Mouse (Mus musculus): ENCODE results near the gene Szrd1. TPM values are rescaled to one million over a fixed set of nuclear protein-coding genes. Genes with fewer than 3 reads are reported as not detected.
A peak's percentile ranks its signal among the peaks of the same experiment; 100 is the strongest.

The Szrd1 gene
- polyA plus RNA-seq, 1 experiment from 2014 or later: 21.2 TPM

- no peaks in the 10 kb centered on the region; the same call in 1 of the 2 replicates for H3K9me3 ChIP-seq (replicated peaks)
- no peak overlapping the region for H3K27ac ChIP-seq
- peaks cover 12% of the 10 kb centered on the region for H3K4me1 ChIP-seq (replicated peaks)
- H3K36me3 ChIP-seq: peaks cover 85% of the 10 kb centered on the region
- no peak overlapping the region for H3K4me3 ChIP-seq (replicated peaks)
- no peak for DNase-seq
- no peak overlapping the region for H3K9ac ChIP-seq
- no peak for ATAC-seq (ENCODE audit: low read depth)
- 87% methylated on average over 6 of the region's 6 CpGs for WGBS (ENCODE audit: insufficient replicate concordance)
- H3K27me3 ChIP-seq: no peaks in the 10 kb centered on the region
- H3K4me2 ChIP-seq: no peak overlapping the region
Observed at GRCm38 (mm10) chr4:141114521-141114981, 25.0 kb downstream of the Szrd1 start.

- no peaks in the 10 kb centered on the region for H3K27me3 ChIP-seq
- 72% methylated on average over 7 of the region's 7 CpGs for WGBS (ENCODE audit: insufficient replicate concordance)
- H3K9ac ChIP-seq: no peak overlapping the region
- peaks cover 7% of the 10 kb centered on the region for H3K4me1 ChIP-seq (replicated peaks)
- H3K36me3 ChIP-seq: peaks cover 85% of the 10 kb centered on the region
- H3K4me2 ChIP-seq: no peak overlapping the region
- no peak overlapping the region for H3K4me3 ChIP-seq (replicated peaks)
- ATAC-seq (ENCODE audit: low read depth) (no peak), DNase-seq (no peak)
- no peaks in the 10 kb centered on the region; the same call in 1 of the 2 replicates for H3K9me3 ChIP-seq (replicated peaks)
- no peak overlapping the region for H3K27ac ChIP-seq
Observed at GRCm38 (mm10) chr4:141113831-141114230, 25.7 kb downstream of the Szrd1 start.

DNA sequence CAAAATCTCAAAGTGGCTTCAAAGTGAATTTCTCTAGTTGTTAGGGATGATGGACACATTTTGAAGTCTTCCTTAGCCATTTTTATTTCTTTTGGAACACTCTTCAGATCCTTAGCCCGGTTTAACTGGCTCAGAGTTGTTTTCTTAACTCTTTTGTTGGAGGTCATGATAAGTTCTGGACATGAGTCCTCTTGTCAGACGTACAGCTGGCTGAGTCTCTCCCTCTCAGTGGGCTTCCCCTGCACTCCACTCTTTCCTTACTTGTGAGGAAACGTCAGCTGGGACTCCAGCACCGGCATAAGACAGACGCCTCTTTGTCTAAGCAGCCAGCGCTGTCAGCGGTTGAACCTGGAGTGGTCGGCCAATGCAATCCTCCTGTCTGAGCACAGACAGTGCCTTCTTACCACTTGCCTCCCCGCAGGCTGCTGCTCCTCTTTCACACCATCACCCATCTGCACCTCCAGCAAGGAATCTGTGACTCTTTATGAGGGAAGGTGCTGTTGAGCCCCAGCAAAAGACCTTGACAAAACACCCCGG, 31.3 kb downstream of the Szrd1 start:
- Histone ChIP-seq H3K4me1 (replicated peaks) (no peaks in the 10 kb centered on the region), H3K36me3 (peaks cover 34% of the 10 kb centered on the region), H3K27ac (no peak overlapping the region), H3K9me3 (replicated peaks) (no peaks in the 10 kb centered on the region; the same call in 1 of the 2 replicates), H3K27me3 (no peaks in the 10 kb centered on the region), H3K9ac (no peak overlapping the region), H3K4me2 (no peak overlapping the region), H3K4me3 (replicated peaks) (no peak overlapping the region)
- 52% methylated on average over 10 of the region's 10 CpGs for WGBS (ENCODE audit: insufficient replicate concordance)
- no peak for ATAC-seq (ENCODE audit: low read depth)
- no peak for DNase-seq

DNA sequence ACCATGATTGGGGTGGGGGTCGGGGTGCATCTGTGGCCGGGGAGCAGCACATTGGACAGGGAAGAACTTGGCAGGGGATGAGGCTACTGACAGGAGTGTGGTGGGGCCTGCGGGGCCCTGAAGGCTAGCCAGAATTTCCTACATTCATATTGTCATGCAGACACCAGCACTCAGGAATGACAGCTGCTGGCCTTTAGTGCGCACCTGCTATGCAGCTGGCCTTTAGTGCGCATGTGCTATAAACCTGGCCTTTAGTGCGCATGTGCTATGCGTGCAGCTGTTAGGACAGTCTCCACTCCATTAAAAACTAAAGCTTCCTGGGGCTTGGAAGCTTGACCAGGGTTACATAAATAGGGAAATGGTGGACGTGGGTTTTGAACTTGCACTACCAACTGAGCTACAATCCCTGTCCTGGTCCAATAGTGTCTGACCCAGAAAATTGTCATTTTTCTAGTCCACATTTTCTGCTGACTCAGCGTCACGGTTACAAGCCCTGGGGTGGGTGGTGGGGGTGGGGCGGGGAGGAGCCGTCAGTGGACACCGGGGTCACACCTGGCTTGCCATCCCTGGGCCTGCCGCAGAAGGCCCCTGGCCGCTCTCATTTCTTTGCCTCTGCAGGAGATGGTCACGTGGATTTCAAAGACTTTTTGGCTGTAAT, 32.9 kb downstream of the Szrd1 start:
- DNase-seq (no peak), ATAC-seq (ENCODE audit: low read depth) (no peak)
- no peak overlapping the region for H3K27ac ChIP-seq
- H3K4me2 ChIP-seq: no peak overlapping the region
- no peak overlapping the region for H3K4me3 ChIP-seq (replicated peaks)
- no peaks in the 10 kb centered on the region; the same call in 1 of the 2 replicates for H3K9me3 ChIP-seq (replicated peaks)
- H3K36me3 ChIP-seq: peaks cover 19% of the 10 kb centered on the region
- H3K27me3 ChIP-seq: no peaks in the 10 kb centered on the region
- no peaks in the 10 kb centered on the region for H3K4me1 ChIP-seq (replicated peaks)
- WGBS (ENCODE audit: insufficient replicate concordance): 69% methylated on average over 16 of the region's 16 CpGs
- no peak overlapping the region for H3K9ac ChIP-seq

DNA sequence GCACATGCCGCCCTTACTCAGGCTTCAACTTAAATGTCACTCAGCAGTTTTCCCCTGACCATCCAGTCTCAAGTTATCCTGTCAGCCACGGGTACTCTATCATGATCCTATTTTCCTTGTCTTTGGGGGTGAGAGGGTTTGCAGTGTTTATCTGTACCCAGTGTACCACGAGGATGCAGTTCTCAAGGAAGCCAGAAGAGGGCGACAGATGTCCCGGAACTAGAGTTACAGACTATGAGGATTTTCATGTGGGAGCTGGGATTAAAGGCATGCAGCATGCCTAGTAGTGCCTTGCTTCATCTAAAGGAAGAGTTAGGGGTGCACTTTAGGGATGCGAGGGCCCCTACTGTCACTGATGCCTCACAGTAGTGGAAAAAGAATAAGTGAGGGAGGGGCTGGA, 37.7 kb downstream of the Szrd1 start:
- no peaks in the 10 kb centered on the region for H3K9me3 ChIP-seq (replicated peaks)
- 50% methylated on average over 6 of the region's 6 CpGs for WGBS (ENCODE audit: insufficient replicate concordance)
- no peak overlapping the region for H3K4me3 ChIP-seq (replicated peaks)
- H3K27me3 ChIP-seq: no peaks in the 10 kb centered on the region
- peak; percentile 20 for DNase-seq
- ATAC-seq (ENCODE audit: low read depth): no peak
- H3K36me3 ChIP-seq: no peaks in the 10 kb centered on the region
- no peak overlapping the region for H3K9ac ChIP-seq
- no peak overlapping the region for H3K4me2 ChIP-seq
- peaks cover 29% of the 10 kb centered on the region for H3K4me1 ChIP-seq (replicated peaks)
- H3K27ac ChIP-seq: no peak overlapping the region

DNA sequence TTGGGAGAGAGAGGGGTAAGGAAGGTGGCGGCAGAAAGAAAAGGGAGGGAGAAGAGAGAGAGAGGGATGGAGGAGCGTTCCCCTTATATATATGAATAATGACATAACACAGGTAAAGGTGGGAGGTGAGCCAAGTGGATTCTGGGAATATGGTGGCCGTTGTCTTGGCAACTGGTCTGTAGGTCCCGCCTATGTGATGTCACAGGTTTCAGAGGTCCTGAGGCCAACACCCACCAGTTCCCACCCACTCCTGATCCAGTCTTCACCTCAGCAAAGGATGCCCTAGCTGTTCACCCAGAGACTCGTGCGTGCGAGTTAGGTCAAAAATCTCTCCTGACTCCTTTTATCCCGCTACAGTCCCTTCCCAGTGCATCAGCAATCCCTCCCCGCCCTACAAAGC, 38.3 kb downstream of the Szrd1 start:
- DNase-seq: no peak
- Histone ChIP-seq H3K9ac (no peak overlapping the region), H3K4me1 (replicated peaks) (peaks cover 33% of the 10 kb centered on the region), H3K4me3 (replicated peaks) (no peak overlapping the region), H3K4me2 (no peak overlapping the region), H3K27ac (no peak overlapping the region), H3K36me3 (no peaks in the 10 kb centered on the region), H3K9me3 (replicated peaks) (no peaks in the 10 kb centered on the region), H3K27me3 (no peaks in the 10 kb centered on the region)
- ATAC-seq (ENCODE audit: low read depth): no peak
- WGBS (ENCODE audit: insufficient replicate concordance): 80% methylated on average over 9 of the region's 9 CpGs

DNA sequence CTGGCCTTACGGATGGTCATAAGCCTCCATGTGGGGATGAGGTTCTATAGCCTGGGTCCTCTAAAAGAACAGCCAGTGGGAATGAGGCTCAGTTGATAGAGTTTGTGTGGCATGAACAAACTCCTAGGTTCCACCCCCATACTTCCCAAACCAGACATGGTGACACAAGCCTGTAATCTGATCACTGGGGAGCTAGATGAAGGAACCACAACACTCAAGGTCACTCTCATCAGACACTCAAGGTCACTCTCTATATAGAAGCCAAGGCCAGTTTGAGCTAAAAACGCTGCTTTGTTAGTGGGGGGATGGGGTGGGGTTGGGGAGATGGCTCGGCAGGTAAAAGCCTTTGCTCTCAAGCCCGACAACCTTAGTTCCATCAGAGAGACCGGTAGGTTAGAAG, 39.6 kb downstream of the Szrd1 start:
- H3K27me3 ChIP-seq: no peaks in the 10 kb centered on the region
- H3K4me2 ChIP-seq: no peak overlapping the region
- WGBS (ENCODE audit: insufficient replicate concordance): 72% methylated on average over 5 of the region's 5 CpGs
- ATAC-seq (ENCODE audit: low read depth): no peak
- peaks cover 33% of the 10 kb centered on the region for H3K4me1 ChIP-seq (replicated peaks)
- H3K36me3 ChIP-seq: no peaks in the 10 kb centered on the region
- H3K4me3 ChIP-seq (replicated peaks): no peak overlapping the region
- no peak overlapping the region for H3K9ac ChIP-seq
- no peaks in the 10 kb centered on the region for H3K9me3 ChIP-seq (replicated peaks)
- DNase-seq: no peak
- no peak overlapping the region for H3K27ac ChIP-seq

DNA sequence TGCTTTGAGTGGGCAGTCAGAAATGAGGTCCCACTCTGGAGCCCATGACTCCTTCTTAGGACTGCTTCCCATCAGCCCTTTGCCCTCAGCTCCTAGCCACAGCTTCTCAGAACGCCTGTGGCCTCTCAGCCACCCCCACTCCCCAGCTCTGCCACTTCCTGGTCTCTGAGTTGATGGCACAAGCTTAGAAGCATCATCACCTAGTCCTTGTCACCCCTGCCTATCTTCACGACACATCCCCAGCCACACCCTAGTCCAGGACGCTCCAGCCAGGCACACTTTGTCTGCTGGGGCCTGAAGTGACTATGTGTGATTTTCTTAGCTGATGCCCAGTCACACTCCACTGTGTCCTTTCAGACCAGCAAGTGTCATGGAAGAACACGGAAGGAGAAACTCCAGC, 40.6 kb downstream of the Szrd1 start:
- no peak overlapping the region; the same call in 1 of the 2 replicates for H3K9ac ChIP-seq
- no peaks in the 10 kb centered on the region for H3K9me3 ChIP-seq (replicated peaks)
- peak overlapping the region; percentile 61; the same call in 1 of the 2 replicates for H3K27ac ChIP-seq
- H3K4me3 ChIP-seq (replicated peaks): no peak overlapping the region
- peak overlapping the region; percentile 1; the same call in 1 of the 2 replicates for H3K4me2 ChIP-seq
- no peak for DNase-seq
- H3K27me3 ChIP-seq: no peaks in the 10 kb centered on the region
- H3K36me3 ChIP-seq: no peaks in the 10 kb centered on the region
- ATAC-seq (ENCODE audit: low read depth): peak; percentile 78
- H3K4me1 ChIP-seq (replicated peaks): peaks cover 33% of the 10 kb centered on the region
- 13% methylated on average over 4 of the region's 4 CpGs for WGBS (ENCODE audit: insufficient replicate concordance)

DNA sequence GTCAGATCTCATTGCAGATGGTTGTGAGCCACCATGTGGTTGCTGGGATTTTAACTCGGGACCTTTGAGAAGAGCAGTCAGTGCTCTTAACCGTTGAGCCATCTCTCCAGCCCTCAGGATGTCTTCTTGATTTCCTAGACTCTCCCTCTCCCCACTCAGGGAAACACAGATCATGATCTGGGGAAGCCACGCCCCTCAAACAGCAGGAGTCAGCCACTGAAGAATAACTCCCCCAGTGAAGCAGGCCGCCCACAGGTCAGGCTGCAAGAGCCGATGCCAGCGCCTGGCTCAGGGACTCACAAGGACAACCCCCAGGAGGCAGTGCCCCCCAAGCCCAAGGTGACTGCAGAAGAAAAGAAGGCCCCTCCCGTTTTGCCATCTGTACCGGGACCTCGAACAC, 42.9 kb downstream of the Szrd1 start:
- DNase-seq (no peak), ATAC-seq (ENCODE audit: low read depth) (no peak)
- H3K4me1 ChIP-seq (replicated peaks): peaks cover 33% of the 10 kb centered on the region
- 31% methylated on average over 9 of the region's 9 CpGs for WGBS (ENCODE audit: insufficient replicate concordance)
- H3K27ac ChIP-seq: no peak overlapping the region
- H3K36me3 ChIP-seq: no peaks in the 10 kb centered on the region
- no peak overlapping the region for H3K4me2 ChIP-seq
- no peaks in the 10 kb centered on the region for H3K9me3 ChIP-seq (replicated peaks)
- no peak overlapping the region for H3K4me3 ChIP-seq (replicated peaks)
- H3K27me3 ChIP-seq: no peaks in the 10 kb centered on the region
- no peak overlapping the region for H3K9ac ChIP-seq

DNA sequence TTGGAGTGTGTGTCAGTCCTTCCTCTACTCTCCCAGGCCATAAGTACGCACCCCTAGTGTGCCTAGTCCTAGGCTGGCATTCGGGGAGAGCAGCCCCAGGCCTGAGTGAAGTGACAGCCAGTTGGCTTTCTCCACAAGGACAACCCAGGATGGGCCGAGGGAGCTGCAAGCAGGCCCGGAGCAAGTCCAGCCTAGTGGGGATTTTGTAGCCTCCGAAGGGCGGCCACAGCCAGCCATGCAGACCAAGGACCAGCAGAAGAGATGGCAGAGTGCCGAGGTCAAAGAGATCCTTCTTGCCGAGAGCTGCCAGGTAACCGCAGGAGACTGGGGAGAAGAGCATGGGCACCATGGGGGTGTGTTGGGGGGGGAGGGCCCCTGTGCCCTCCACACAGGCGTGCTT, 44.6 kb downstream of the Szrd1 start:
- Histone ChIP-seq H3K36me3 (no peaks in the 10 kb centered on the region), H3K27ac (no peak overlapping the region), H3K9me3 (replicated peaks) (no peaks in the 10 kb centered on the region), H3K27me3 (no peaks in the 10 kb centered on the region), H3K9ac (no peak overlapping the region), H3K4me3 (replicated peaks) (no peak overlapping the region), H3K4me1 (replicated peaks) (peaks cover 28% of the 10 kb centered on the region), H3K4me2 (no peak overlapping the region)
- ATAC-seq (ENCODE audit: low read depth): no peak
- no peak for DNase-seq
- WGBS (ENCODE audit: insufficient replicate concordance): 69% methylated on average over 10 of the region's 10 CpGs

DNA sequence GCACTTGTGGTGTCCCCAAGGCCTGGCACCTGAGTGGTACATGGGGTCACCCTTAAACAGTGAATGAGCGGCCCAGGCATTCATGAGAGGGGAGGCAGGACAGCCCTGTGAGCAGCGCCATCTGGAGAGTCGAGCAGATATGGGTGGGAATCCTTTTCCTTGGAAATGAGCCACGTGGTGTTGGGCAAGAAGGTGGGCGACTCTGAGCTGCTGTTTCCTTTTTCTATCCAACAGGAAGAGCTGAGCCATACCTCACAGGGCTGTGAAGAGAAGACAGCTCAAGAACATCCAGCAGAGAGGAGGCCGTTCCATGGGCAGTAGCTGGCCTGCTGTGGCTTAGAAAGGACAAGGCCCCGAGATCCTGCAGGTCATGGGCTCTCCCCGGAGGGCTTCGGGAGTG, 50.9 kb downstream of the Szrd1 start:
- H3K4me3 ChIP-seq (replicated peaks): no peak overlapping the region
- 61% methylated on average over 9 of the region's 9 CpGs for WGBS (ENCODE audit: insufficient replicate concordance)
- no peak for ATAC-seq (ENCODE audit: low read depth)
- no peaks in the 10 kb centered on the region for H3K27me3 ChIP-seq
- H3K9me3 ChIP-seq (replicated peaks): no peaks in the 10 kb centered on the region
- no peak overlapping the region for H3K9ac ChIP-seq
- H3K36me3 ChIP-seq: no peaks in the 10 kb centered on the region
- no peak overlapping the region for H3K27ac ChIP-seq
- no peak overlapping the region for H3K4me2 ChIP-seq
- DNase-seq: no peak
- peaks cover 22% of the 10 kb centered on the region for H3K4me1 ChIP-seq (replicated peaks)

DNA sequence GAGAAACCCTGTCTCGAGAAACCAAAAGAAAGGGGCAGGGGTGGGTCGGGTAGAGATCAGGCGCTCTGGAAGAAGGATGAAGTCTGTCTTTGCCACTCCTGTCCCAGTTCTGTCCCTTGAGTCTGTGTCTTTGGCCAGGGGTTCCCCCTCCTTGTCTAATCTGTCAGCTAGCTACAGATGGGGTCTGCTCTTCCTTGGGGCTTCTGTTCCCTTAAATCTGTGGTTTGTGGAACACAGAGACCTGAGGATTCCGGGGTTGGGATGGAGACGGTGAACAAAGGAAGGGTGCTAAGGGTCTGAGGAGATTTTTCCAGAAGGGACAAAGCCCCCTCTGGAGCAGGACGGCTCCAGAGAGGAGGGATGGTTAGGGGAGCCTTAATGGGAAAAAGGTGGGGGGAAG, 51.5 kb downstream of the Szrd1 start, which contains the start of gene Spata21:
Gene Spata21, plus strand, starts transcription at position 301 of the 400 bp plus-strand sequence.
- Histone ChIP-seq H3K4me1 (replicated peaks) (peaks cover 22% of the 10 kb centered on the region), H3K27me3 (no peaks in the 10 kb centered on the region), H3K36me3 (no peaks in the 10 kb centered on the region), H3K9me3 (replicated peaks) (no peaks in the 10 kb centered on the region), H3K27ac (no peak within 1 kb of the TSS; the same call in 1 of the 2 replicates), H3K9ac (no peak within 1 kb of the TSS), H3K4me3 (replicated peaks) (no peak within 1 kb of the TSS), H3K4me2 (no peak within 1 kb of the TSS)
- 72% methylated on average over 6 of the region's 6 CpGs for WGBS (ENCODE audit: insufficient replicate concordance)
- no peak for ATAC-seq (ENCODE audit: low read depth)
- DNase-seq: no peak
